Mouse (Mus musculus): ENCODE measurements around the gene Ildr2. TPM values are rescaled to one million over a fixed set of nuclear protein-coding genes. Genes with fewer than 3 reads are reported as not detected.

The Ildr2 gene
- polyA plus RNA-seq, 1 experiment from 2014 or later = 15.1 TPM

- no peak for DNase-seq (ENCODE audit: low spot score)
- no peaks in the 10 kb centered on the region for H3K27me3 ChIP-seq (ENCODE audit: low read depth, poor library complexity, severe bottlenecking)
- no peak overlapping the region for H3K27ac ChIP-seq (replicated peaks)
- H3K9me3 ChIP-seq (replicated peaks) = no peaks in the 10 kb centered on the region
- H3K36me3 ChIP-seq = peaks cover 87% of the 10 kb centered on the region
- 93% methylated on average over 3 of the region's 3 CpGs for WGBS
- peaks cover 9% of the 10 kb centered on the region; the same call in 1 of the 2 replicates for H3K4me1 ChIP-seq
- no peak overlapping the region for H3K4me3 ChIP-seq
These were observed 39.1 kb downstream of the Ildr2 start for GRCm38 (mm10) chr1:166293086-166293485.

GRCm38 (mm10) chr1:166295548-166295947 lies 41.6 kb downstream of the Ildr2 start:
- Histone ChIP-seq H3K27ac (replicated peaks) (peak overlapping the region; percentile 23; the same call in 1 of the 2 replicates), H3K27me3 (ENCODE audit: low read depth, poor library complexity, severe bottlenecking) (no peaks in the 10 kb centered on the region), H3K4me3 (no peak overlapping the region), H3K4me1 (peaks cover 13% of the 10 kb centered on the region; the same call in 1 of the 2 replicates), H3K9me3 (replicated peaks) (no peaks in the 10 kb centered on the region), H3K36me3 (peaks cover 93% of the 10 kb centered on the region)
- no peak for DNase-seq (ENCODE audit: low spot score)
- 76% methylated on average over 7 of the region's 7 CpGs for WGBS

- Histone ChIP-seq H3K4me3 (no peak overlapping the region), H3K4me1 (peaks cover 15% of the 10 kb centered on the region; the same call in 1 of the 2 replicates), H3K36me3 (peaks cover 92% of the 10 kb centered on the region), H3K27me3 (ENCODE audit: low read depth, poor library complexity, severe bottlenecking) (no peaks in the 10 kb centered on the region), H3K27ac (replicated peaks) (no peak overlapping the region), H3K9me3 (replicated peaks) (no peaks in the 10 kb centered on the region)
- DNase-seq (ENCODE audit: low spot score) = no peak
- WGBS = 97% methylated on average over 9 of the region's 9 CpGs
These were observed 42.4 kb downstream of the Ildr2 start for GRCm38 (mm10) chr1:166296371-166296770.

GRCm38 (mm10) chr1:166296971-166297370 lies 43.0 kb downstream of the Ildr2 start:
- H3K4me3 ChIP-seq = no peak overlapping the region
- peaks cover 93% of the 10 kb centered on the region for H3K36me3 ChIP-seq
- WGBS = 88% methylated on average over 8 of the region's 8 CpGs

GRCm38 (mm10) chr1:166297499-166298111 lies 43.7 kb downstream of the Ildr2 start:
- 91% methylated on average over 15 of the region's 15 CpGs for WGBS
- peaks cover 21% of the 10 kb centered on the region; the same call in 1 of the 2 replicates for H3K4me1 ChIP-seq
- no peaks in the 10 kb centered on the region for H3K27me3 ChIP-seq (ENCODE audit: low read depth, poor library complexity, severe bottlenecking)
- no peaks in the 10 kb centered on the region for H3K9me3 ChIP-seq (replicated peaks)
- H3K4me3 ChIP-seq = no peak overlapping the region
- H3K27ac ChIP-seq (replicated peaks) = peak overlapping the region; percentile 28; the same call in 1 of the 2 replicates
- H3K36me3 ChIP-seq = peaks cover 93% of the 10 kb centered on the region
- no peak for DNase-seq (ENCODE audit: low spot score)

More at GRCm38 (mm10) chr1:166296971-166297370, 43.0 kb downstream of the Ildr2 start:
- DNase-seq (ENCODE audit: low spot score) = no peak
- Histone ChIP-seq H3K4me1 (peaks cover 16% of the 10 kb centered on the region; the same call in 1 of the 2 replicates), H3K9me3 (replicated peaks) (no peaks in the 10 kb centered on the region), H3K27ac (replicated peaks) (no peak overlapping the region), H3K27me3 (ENCODE audit: low read depth, poor library complexity, severe bottlenecking) (no peaks in the 10 kb centered on the region)

GRCm38 (mm10) chr1:166298884-166299283 lies 44.9 kb downstream of the Ildr2 start:
- no peak for DNase-seq (ENCODE audit: low spot score)
- no peaks in the 10 kb centered on the region for H3K27me3 ChIP-seq (ENCODE audit: low read depth, poor library complexity, severe bottlenecking)
- no peak overlapping the region for H3K27ac ChIP-seq (replicated peaks)
- H3K36me3 ChIP-seq = peaks cover 96% of the 10 kb centered on the region
- no peak overlapping the region for H3K4me3 ChIP-seq
- no peaks in the 10 kb centered on the region for H3K9me3 ChIP-seq (replicated peaks)
- H3K4me1 ChIP-seq = peaks cover 30% of the 10 kb centered on the region
- WGBS = 92% methylated on average over 2 of the region's 2 CpGs

GRCm38 (mm10) chr1:166299821-166300220 lies 45.9 kb downstream of the Ildr2 start:
- Histone ChIP-seq H3K4me3 (no peak overlapping the region), H3K27me3 (ENCODE audit: low read depth, poor library complexity, severe bottlenecking) (no peaks in the 10 kb centered on the region), H3K4me1 (peaks cover 33% of the 10 kb centered on the region), H3K36me3 (peaks cover 96% of the 10 kb centered on the region), H3K9me3 (replicated peaks) (no peaks in the 10 kb centered on the region), H3K27ac (replicated peaks) (no peak overlapping the region)
- WGBS = 93% methylated on average over 8 of the region's 8 CpGs
- no peak for DNase-seq (ENCODE audit: low spot score)

GRCm38 (mm10) chr1:166300526-166300925 lies 46.6 kb downstream of the Ildr2 start:
- DNase-seq (ENCODE audit: low spot score) = no peak
- H3K36me3 ChIP-seq = peaks cover 96% of the 10 kb centered on the region
- no peak overlapping the region for H3K27ac ChIP-seq (replicated peaks)
- no peaks in the 10 kb centered on the region for H3K9me3 ChIP-seq (replicated peaks)
- no peaks in the 10 kb centered on the region for H3K27me3 ChIP-seq (ENCODE audit: low read depth, poor library complexity, severe bottlenecking)
- no peak overlapping the region for H3K4me3 ChIP-seq
- WGBS = 84% methylated on average over 3 of the region's 3 CpGs
- H3K4me1 ChIP-seq = peaks cover 33% of the 10 kb centered on the region

GRCm38 (mm10) chr1:166304352-166305240 lies 50.7 kb downstream of the Ildr2 start:
- H3K4me1 ChIP-seq = peaks cover 38% of the 10 kb centered on the region
- peaks cover 27% of the 10 kb centered on the region for H3K27me3 ChIP-seq (ENCODE audit: low read depth, poor library complexity, severe bottlenecking)
- DNase-seq (ENCODE audit: low spot score) = no peak
- H3K9me3 ChIP-seq (replicated peaks) = no peaks in the 10 kb centered on the region
- no peak overlapping the region for H3K4me3 ChIP-seq
- H3K27ac ChIP-seq (replicated peaks) = no peak overlapping the region
- peaks cover 94% of the 10 kb centered on the region for H3K36me3 ChIP-seq
- WGBS = 84% methylated on average over 8 of the region's 8 CpGs

- peaks cover 26% of the 10 kb centered on the region for H3K4me1 ChIP-seq
- peak overlapping the region; percentile 87 for H3K27ac ChIP-seq (replicated peaks)
- H3K36me3 ChIP-seq = peaks cover 98% of the 10 kb centered on the region
- WGBS = 28% methylated on average over 5 of the region's 5 CpGs
- H3K4me3 ChIP-seq = peak overlapping the region; percentile 55
- peaks cover 35% of the 10 kb centered on the region for H3K27me3 ChIP-seq (ENCODE audit: low read depth, poor library complexity, severe bottlenecking)
- H3K9me3 ChIP-seq (replicated peaks) = no peaks in the 10 kb centered on the region
- DNase-seq (ENCODE audit: low spot score) = no peak
These were observed 54.5 kb downstream of the Ildr2 start for GRCm38 (mm10) chr1:166308471-166308850.

GRCm38 (mm10) chr1:166308851-166309715 lies 55.1 kb downstream of the Ildr2 start:
- Histone ChIP-seq H3K27me3 (ENCODE audit: low read depth, poor library complexity, severe bottlenecking) (peaks cover 35% of the 10 kb centered on the region), H3K36me3 (peaks cover 98% of the 10 kb centered on the region), H3K27ac (replicated peaks) (peak overlapping the region; percentile 87), H3K9me3 (replicated peaks) (no peaks in the 10 kb centered on the region), H3K4me1 (peaks cover 20% of the 10 kb centered on the region), H3K4me3 (peak overlapping the region; percentile 55)
- 4% methylated on average over 94 of the region's 94 CpGs for WGBS
- DNase-seq (ENCODE audit: low spot score) = peak; percentile 67

- WGBS = 83% methylated on average over 5 of the region's 5 CpGs
- Histone ChIP-seq H3K4me3 (no peak overlapping the region), H3K36me3 (peaks cover 94% of the 10 kb centered on the region), H3K4me1 (peaks cover 24% of the 10 kb centered on the region), H3K9me3 (replicated peaks) (no peaks in the 10 kb centered on the region), H3K27ac (replicated peaks) (no peak overlapping the region), H3K27me3 (ENCODE audit: low read depth, poor library complexity, severe bottlenecking) (peaks cover 35% of the 10 kb centered on the region)
- DNase-seq (ENCODE audit: low spot score) = no peak
These were observed 57.2 kb downstream of the Ildr2 start for GRCm38 (mm10) chr1:166311151-166311550.

Measured in midbrain, embryonic 10.5 days (tissue).